ENCODE assay signal across 8 mouse cellular contexts in genomic region chr12:86896441-86896890, GRCm38 (mm10). TPM values are rescaled to one million over a fixed set of nuclear protein-coding genes. Genes with fewer than 3 reads are reported as not detected.
DNase-seq lines count a peak whose midpoint lies in the region; ATAC-seq and TF ChIP-seq lines count a peak whose summit lies in the region.

No protein-coding gene starts in this region.

- intact Hi-C loops in left cerebral cortex, postnatal 4 days (cut with DNase I) = no loop called here

- H3K4me2 ChIP-seq in forebrain, embryonic 15.5 days (replicated peaks) = peak overlapping the region; percentile 61
- no peak overlapping the region; the same call in 1 of the 2 replicates for H3K4me2 ChIP-seq in liver, embryonic 15.5 days

- H3K4me3 ChIP-seq in layer of hippocampus, adult 2 months = no peak overlapping the region
- peak overlapping the region; percentile 17 for H3K4me3 ChIP-seq in forebrain, embryonic 15.5 days
- H3K4me3 ChIP-seq in liver, embryonic 15.5 days (replicated peaks) = no peak overlapping the region

- no peaks in the 10 kb centered on the region for H3K9me3 ChIP-seq in forebrain, embryonic 15.5 days
- no peaks in the 10 kb centered on the region for H3K9me3 ChIP-seq in liver, embryonic 15.5 days (replicated peaks)

- no peak for ATAC-seq in forebrain, embryonic 15.5 days (replicated peaks)
- ATAC-seq in liver, embryonic 15.5 days (ENCODE audit: insufficient read depth) = no peak
- ATAC-seq in erythroblast, adult 5-6 weeks (replicated peaks; ENCODE audit: low FRiP score, poor library complexity, severe bottlenecking) = no peak

- WGBS in forebrain, embryonic 15.5 days = 6% methylated on average over 7 of the region's 7 CpGs
- 41% methylated on average over 7 of the region's 7 CpGs for WGBS in liver, embryonic 15.5 days (ENCODE audit: insufficient replicate concordance)

- H3K36me3 ChIP-seq in forebrain, embryonic 15.5 days = no peaks in the 10 kb centered on the region
- H3K36me3 ChIP-seq in liver, embryonic 15.5 days (replicated peaks) = no peaks in the 10 kb centered on the region

- peak overlapping the region; percentile 40 for H3K9ac ChIP-seq in forebrain, embryonic 15.5 days (replicated peaks)
- H3K9ac ChIP-seq in liver, embryonic 15.5 days = 0 out of 2 replicates have a peak overlapping the region, but pooled peaks have one; percentile 13

- TF ChIP-seq CTCF in layer of hippocampus, adult 2 months (conservative IDR thresholded peaks at IDR 0.05) = no peak

- no peak for DNase-seq in layer of hippocampus, adult 2 months (ENCODE audit: low spot score in 2 of 2)
- DNase-seq in layer of hippocampus, postnatal 10 days (ENCODE audit: low spot score in 2 of 2) = no peak
- DNase-seq in adipocyte (ENCODE audit: low spot score) = peak; percentile 57
- peak; percentile 25 to 45 for DNase-seq in thymus, postnatal 36 days
- DNase-seq in left cerebral cortex, postnatal 4 days = no peak

- peaks cover 81% of the 10 kb centered on the region for H3K4me1 ChIP-seq in forebrain, embryonic 15.5 days
- peaks cover 78% of the 10 kb centered on the region for H3K4me1 ChIP-seq in liver, embryonic 15.5 days (replicated peaks)

- no peaks in the 10 kb centered on the region for H3K27me3 ChIP-seq in forebrain, embryonic 15.5 days
- peaks cover 9% of the 10 kb centered on the region for H3K27me3 ChIP-seq in liver, embryonic 15.5 days

- peak overlapping the region; percentile 99 for H3K27ac ChIP-seq in layer of hippocampus, adult 2 months
- H3K27ac ChIP-seq in forebrain, embryonic 15.5 days (replicated peaks) = peak overlapping the region; percentile 100
- peak overlapping the region; percentile 38 for H3K27ac ChIP-seq in liver, embryonic 15.5 days (replicated peaks)

RNA-seq across cellular contexts. Expression of gene Irf2bpl, which starts 11.9 kb away (rescaled TPM):
- total RNA-seq in layer of hippocampus, adult 2 months (2021) = 10 to 100 TPM; 69.8 to 70.2 TPM
- 10 to 100 TPM; 77.9 to 81.5 TPM for total RNA-seq in layer of hippocampus, postnatal 10 days (2021)
- polyA plus RNA-seq in forebrain, embryonic 15.5 days (2015; fragmentation: Nextera tagmentation; extraction: Ambion mirVana) = 94.9 and 95.8 TPM in 2 replicates
- polyA plus RNA-seq in liver, embryonic 15.5 days (2015; fragmentation: Nextera tagmentation; extraction: Ambion mirVana) = 2.8 and 3.1 TPM in 2 replicates
- total RNA-seq in left cerebral cortex, postnatal 4 days (2021) = 100 to 1,000 TPM; 124 to 127 TPM
- total RNA-seq in erythroblast, adult 5-6 weeks (2015; ENCODE audit: low replicate concordance) = 0.21 and 0.77 TPM in 2 replicates
- 0.42 TPM in 1 of 2 replicates, not detected in the other for total RNA-seq in erythroblast, adult 5-6 weeks (2017; ENCODE audit: low replicate concordance)

RNA-seq across cellular contexts. Expression of gene Cipc, which starts 50.4 kb away (rescaled TPM):
- total RNA-seq in layer of hippocampus, adult 2 months (2021) = 10 to 100 TPM; 73.4 to 83.6 TPM
- 10 to 100 TPM; 55.2 to 58.1 TPM for total RNA-seq in layer of hippocampus, postnatal 10 days (2021)
- 53.6 and 55.3 TPM in 2 replicates for polyA plus RNA-seq in forebrain, embryonic 15.5 days (2015; fragmentation: Nextera tagmentation; extraction: Ambion mirVana)
- 7.8 and 8.2 TPM in 2 replicates for polyA plus RNA-seq in liver, embryonic 15.5 days (2015; fragmentation: Nextera tagmentation; extraction: Ambion mirVana)
- total RNA-seq in left cerebral cortex, postnatal 4 days (2021) = 10 to 100 TPM; 56.9 to 60.6 TPM
- 4.8 and 7.1 TPM in 2 replicates for total RNA-seq in erythroblast, adult 5-6 weeks (2015; ENCODE audit: low replicate concordance)
- 5.6 and 8.2 TPM in 2 replicates for total RNA-seq in erythroblast, adult 5-6 weeks (2017; ENCODE audit: low replicate concordance)

Comparison
In these comparisons a context has a peak if more than half of its experiments do, and no peak if none do; other contexts are left out.
1. DNase-seq: peak in adipocyte (single experiment) and thymus, postnatal 36 days (2 of 2); none in layer of hippocampus, adult 2 months (0 of 2), layer of hippocampus, postnatal 10 days (0 of 2) and left cerebral cortex, postnatal 4 days (single experiment).
2. H3K27ac ChIP-seq: peak in every context shown above with its lines; median percentile 100 in forebrain, embryonic 15.5 days; 99 in layer of hippocampus, adult 2 months; 38 in liver, embryonic 15.5 days.
3. RNA of gene Irf2bpl, which starts 11.9 kb away (total RNA-seq): 124 to 127 TPM in left cerebral cortex, postnatal 4 days, 77.9 to 81.5 TPM in layer of hippocampus, postnatal 10 days and 69.8 to 70.2 TPM in layer of hippocampus, adult 2 months; 0.21 to 0.77 TPM in erythroblast, adult 5-6 weeks; every median in the first group is over 10 times any median in the second.
4. RNA of gene Cipc, which starts 50.4 kb away (total RNA-seq): 73.4 to 83.6 TPM in layer of hippocampus, adult 2 months, 56.9 to 60.6 TPM in left cerebral cortex, postnatal 4 days and 55.2 to 58.1 TPM in layer of hippocampus, postnatal 10 days; 4.8 to 8.2 TPM in erythroblast, adult 5-6 weeks; every median in the first group is over 4 times any median in the second.